Mouse (Mus musculus): ENCODE results near the gene Gspt1. TPM values are rescaled to one million over a fixed set of nuclear protein-coding genes. Genes with fewer than 3 reads are reported as not detected.

Gspt1 gene
- polyA plus RNA-seq, 1 experiment from 2014 or later, result 70.6 TPM

MicroRNAs within 50 kb of the gene (microRNA counts, 519-probe panel; counts per million panel counts)
- 1,255 counts per million, percentile 77 among the panel's probes with 10 or more counts for microRNA mmu-miR-1945

Other genes starting within 250 kb of the Gspt1 start
- gene Snn, start 193.4 kb downstream of the Gspt1 start, polyA plus RNA-seq (2016; fragmentation: Nextera tagmentation; extraction: Ambion mirVana), result 84.0 and 94.7 TPM in 2 replicates
- 88.8 and 127 TPM in 2 replicates for gene Litaf, start 188.2 kb downstream of the Gspt1 start, polyA plus RNA-seq (2016; fragmentation: Nextera tagmentation; extraction: Ambion mirVana)
- 28.4 and 28.7 TPM in 2 replicates for gene Txndc11, start 119.7 kb downstream of the Gspt1 start, polyA plus RNA-seq (2016; fragmentation: Nextera tagmentation; extraction: Ambion mirVana)
- 85.7 and 89.3 TPM in 2 replicates for gene Zc3h7a, start 77.9 kb downstream of the Gspt1 start, polyA plus RNA-seq (2016; fragmentation: Nextera tagmentation; extraction: Ambion mirVana)
- 212 and 259 TPM in 2 replicates for gene Rsl1d1, start 51.0 kb downstream of the Gspt1 start, polyA plus RNA-seq (2016; fragmentation: Nextera tagmentation; extraction: Ambion mirVana)
- gene Tnfrsf17, start 59.5 kb upstream of the Gspt1 start, polyA plus RNA-seq (2016; fragmentation: Nextera tagmentation; extraction: Ambion mirVana), result not detected in 2 replicates
- 11.5 and 14.9 TPM in 2 replicates for gene Snx29, start 68.6 kb upstream of the Gspt1 start, polyA plus RNA-seq (2016; fragmentation: Nextera tagmentation; extraction: Ambion mirVana)

Measured in hindbrain, embryonic 10.5 days (tissue).